Mouse (Mus musculus): Measurements from ENCODE around the gene Spz1. TPM values are rescaled to one million over a fixed set of nuclear protein-coding genes. Genes with fewer than 3 reads are reported as not detected.

Spz1 gene
- total RNA-seq, 2 experiments from 2014 or later = not detected

- ATAC-seq (replicated peaks; ENCODE audit: poor library complexity, severe bottlenecking) = no peak
Measured at GRCm38 (mm10) chr13:92584094-92584717, 8.2 kb upstream of the Spz1 start.

DNA sequence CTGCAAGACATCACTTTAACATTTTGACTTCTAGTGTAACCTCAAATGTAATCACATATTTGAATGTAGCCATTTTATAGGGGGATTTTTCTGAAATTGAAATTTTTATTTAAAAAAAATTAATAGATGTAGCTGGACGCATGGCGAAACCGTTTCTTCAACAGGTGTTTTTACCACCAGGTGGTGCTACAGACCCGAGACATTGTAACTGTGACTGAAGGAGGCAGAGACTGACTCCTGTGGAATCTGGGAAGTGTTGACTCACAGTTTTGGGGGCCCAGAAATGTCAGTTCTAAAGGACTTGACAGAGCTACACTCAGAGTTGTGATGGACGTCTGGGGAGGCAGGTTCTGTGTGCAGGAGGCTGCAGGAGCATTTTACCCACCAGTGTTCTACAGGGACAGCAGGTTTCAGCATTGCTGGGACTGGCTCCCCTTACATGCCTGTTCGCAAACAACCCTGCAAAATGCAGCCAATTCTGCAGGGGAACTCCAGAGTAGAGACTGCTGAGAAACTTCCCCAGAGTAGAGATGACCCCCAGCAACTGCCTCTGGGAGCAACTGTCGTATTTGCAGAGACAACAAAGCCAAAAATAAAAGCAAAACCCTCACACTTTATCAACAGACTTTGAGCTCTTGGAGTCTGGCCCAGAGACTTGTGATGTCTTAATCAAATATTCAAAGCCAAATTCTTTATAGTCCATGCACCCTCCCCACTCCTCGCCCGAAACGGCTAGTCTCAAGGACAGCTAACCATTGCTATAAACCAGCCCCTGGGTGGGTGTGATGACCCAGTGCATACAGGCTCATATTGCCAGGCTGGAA is 4.5 kb upstream of the Spz1 start:
- ATAC-seq (replicated peaks; ENCODE audit: poor library complexity, severe bottlenecking) = peak; percentile 66

DNA sequence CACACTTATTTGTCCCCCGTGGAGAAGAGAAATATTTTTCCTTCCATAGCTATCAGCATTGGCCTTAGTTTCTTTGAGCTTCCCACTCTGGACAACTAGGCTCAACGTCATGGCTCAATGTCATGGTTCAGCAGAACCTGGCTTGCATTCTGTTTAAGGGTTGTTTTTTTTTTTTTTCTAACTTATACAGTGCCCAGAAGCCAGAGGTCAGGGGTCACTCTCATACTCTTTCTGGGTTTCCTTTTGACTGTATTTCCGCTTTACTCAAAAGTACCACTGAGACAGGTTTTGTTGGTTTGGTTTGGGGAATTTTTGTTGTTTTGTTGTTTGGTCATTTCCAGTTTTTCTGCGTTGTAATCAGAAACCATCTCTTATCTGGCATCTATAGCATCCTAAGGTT is 2.2 kb upstream of the Spz1 start:
- ATAC-seq (replicated peaks; ENCODE audit: poor library complexity, severe bottlenecking) = no peak

- ATAC-seq (replicated peaks; ENCODE audit: poor library complexity, severe bottlenecking) = peak; percentile 80
Measured at GRCm38 (mm10) chr13:92576688-92577087, 716 bp upstream of the Spz1 start.

- no peak for ATAC-seq (replicated peaks; ENCODE audit: poor library complexity, severe bottlenecking)
Measured at GRCm38 (mm10) chr13:92559429-92559828, 16.5 kb downstream of the Spz1 start.

DNA sequence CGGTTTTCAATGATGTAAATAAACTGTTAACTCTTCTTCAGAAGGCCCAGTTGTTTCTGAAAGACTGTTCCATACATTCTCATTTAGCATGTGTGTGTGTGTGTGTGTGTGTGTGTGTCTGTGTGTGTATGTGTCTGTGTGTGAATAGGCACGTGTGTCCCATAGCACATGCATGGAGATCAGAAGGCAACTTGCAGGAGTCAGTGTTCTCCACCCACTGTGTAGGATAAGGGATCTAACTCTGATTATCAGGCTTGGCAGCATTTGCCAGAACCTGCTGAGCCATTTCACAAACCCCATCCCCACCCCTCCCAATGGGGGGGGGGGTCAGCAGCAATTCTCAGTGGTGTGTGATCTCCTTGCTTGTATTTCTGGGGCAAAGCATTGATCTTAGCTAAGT is 18.7 kb downstream of the Spz1 start:
- ATAC-seq (replicated peaks; ENCODE audit: poor library complexity, severe bottlenecking) = no peak

- no peak for ATAC-seq (replicated peaks; ENCODE audit: poor library complexity, severe bottlenecking)
Measured at GRCm38 (mm10) chr13:92556458-92557126, 19.4 kb downstream of the Spz1 start.

- no peak for ATAC-seq (replicated peaks; ENCODE audit: poor library complexity, severe bottlenecking)
Measured at GRCm38 (mm10) chr13:92547093-92547492, 28.9 kb downstream of the Spz1 start.

DNA sequence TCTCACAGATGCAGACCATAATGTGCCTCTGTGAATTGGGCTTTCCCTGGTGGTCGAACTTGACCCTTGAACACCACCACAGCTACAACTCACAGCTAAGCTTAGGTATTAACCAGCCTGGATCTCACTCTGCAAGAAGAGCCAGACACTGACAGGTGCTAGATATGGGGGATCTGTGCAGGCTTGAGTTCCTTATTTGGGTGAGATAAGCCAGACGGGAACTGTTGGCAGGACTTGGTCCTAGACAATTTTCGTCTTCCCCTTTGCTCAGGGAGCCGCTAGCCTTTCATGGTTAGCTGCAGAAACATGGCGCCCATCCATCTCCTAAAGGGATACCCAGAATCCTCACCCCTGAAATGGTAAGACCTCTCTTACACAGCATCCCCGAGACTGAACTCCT is 35.0 kb downstream of the Spz1 start:
- no peak for ATAC-seq (replicated peaks; ENCODE audit: poor library complexity, severe bottlenecking)

- ATAC-seq (replicated peaks; ENCODE audit: poor library complexity, severe bottlenecking) = no peak
Measured at GRCm38 (mm10) chr13:92539126-92539525, 36.8 kb downstream of the Spz1 start.

DNA sequence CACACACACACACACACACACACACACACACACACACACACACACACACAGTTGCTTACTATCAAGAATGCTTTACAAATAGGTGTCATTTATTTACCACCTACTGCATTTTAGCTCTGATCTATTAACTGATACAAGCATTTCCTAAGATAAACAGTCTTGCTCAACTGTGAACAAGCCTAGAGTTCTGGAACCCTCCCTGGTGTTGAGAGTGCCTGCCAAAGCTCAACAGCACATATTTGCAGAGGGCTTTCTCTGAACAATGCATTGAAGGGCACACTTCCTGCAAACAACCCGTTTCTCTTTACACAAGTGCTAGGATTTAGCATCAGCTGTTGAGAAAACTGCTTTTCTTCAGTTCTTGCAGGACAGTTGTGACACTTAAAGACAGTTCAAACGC is 42.2 kb downstream of the Spz1 start:
- ATAC-seq (replicated peaks; ENCODE audit: poor library complexity, severe bottlenecking) = no peak

DNA sequence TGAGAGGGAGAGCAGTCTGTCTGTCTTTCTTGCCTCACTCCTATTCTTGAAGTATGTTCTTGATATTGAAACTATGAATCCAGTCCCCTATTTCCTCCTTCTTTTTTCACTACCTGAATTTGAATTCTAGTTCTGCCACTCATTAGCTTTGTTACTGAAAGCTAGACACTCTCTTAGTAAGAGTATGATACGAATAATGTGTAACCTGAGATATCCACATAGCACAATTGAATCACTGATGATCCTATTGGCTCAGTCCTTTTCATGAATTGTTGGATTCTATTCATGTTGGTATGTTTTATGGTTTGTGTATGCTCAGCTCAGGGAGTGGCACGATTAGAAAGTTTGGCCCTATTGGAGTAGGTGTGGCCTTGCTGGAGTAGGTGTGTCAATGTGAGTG is 43.8 kb downstream of the Spz1 start:
- ATAC-seq (replicated peaks; ENCODE audit: poor library complexity, severe bottlenecking) = peak; percentile 31

- ATAC-seq (replicated peaks; ENCODE audit: poor library complexity, severe bottlenecking) = 0 out of 2 replicates have a peak, but pooled peaks have one; percentile 1
Measured at GRCm38 (mm10) chr13:92531237-92531636, 44.7 kb downstream of the Spz1 start.

DNA sequence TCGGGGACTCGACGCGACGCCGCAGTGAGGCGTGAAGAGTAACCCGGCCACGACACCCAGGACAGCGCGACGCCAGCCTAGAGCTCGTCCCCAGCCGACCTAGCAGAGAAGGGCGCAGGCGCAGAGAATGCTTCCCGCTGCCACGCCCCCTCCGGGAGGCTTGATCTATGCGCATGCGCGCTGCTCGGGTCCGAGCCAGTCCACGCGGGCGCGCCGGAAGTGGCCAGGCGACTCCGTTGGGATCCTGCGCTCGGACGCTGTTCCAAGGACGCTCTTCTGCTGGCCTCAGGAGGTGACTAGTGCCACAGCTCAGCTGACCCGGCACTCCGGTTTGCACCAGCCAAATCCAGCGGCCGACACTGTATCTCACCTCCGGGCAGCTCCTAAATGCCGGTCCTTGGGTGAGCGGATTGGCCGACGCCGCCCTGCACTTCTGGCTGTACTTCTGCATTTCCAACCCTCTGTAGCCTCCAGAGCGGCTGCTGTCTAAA is 45.2 kb downstream of the Spz1 start, which contains the start of gene Zfyve16:
TSS of gene Zfyve16 (minus strand) at position 148 of the 491 bp plus-strand sequence.
- ATAC-seq (replicated peaks; ENCODE audit: poor library complexity, severe bottlenecking) = peak; percentile 85

DNA sequence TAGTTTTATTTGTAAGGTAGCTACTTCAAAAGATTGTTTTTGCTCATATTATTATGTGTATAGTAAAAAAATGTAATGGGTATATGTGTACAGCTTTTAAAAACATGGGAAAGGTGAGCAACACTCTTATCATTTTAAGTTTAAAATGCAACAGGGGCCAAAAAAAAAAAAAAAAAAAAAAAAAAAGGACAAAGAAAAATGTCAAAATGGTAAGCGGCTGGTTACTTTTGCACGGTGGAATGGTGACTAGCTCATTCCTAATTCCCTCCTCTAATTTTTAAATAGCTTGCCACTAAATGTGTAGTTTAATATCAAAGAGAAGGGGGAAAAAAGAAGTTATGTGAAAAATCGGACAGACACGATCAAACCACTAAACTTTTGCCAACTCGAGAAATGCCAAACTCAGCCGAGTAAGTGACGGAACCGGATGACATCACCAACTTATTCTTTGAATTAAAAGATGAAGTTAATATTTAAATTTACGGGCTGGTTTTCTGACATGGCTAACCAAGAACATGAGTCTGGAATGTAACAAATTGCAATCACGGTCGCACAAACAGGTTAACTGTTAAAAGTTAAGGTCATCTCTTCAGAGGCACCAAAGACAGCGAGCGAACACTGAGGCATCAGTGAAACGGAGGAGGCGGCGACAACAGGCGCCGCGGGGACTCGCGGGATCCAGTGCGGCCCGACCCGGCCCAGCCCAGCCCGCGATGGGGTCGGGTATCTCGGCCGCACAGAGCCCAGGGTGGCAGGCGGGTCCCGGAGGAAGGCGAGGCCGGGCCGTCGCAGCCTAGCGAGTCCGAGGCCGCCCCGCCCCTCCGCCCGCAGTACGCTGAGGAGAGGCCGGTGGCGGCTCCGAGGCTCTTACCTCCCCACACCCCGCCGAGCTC is 45.9 kb downstream of the Spz1 start:
- ATAC-seq (replicated peaks; ENCODE audit: poor library complexity, severe bottlenecking) = no peak; the same call in 1 of the 2 replicates

Other genes starting within 250 kb of the Spz1 start
- 20.6 and 25.4 TPM in 2 replicates for gene Dhfr, start 221.4 kb downstream of the Spz1 start, total RNA-seq (2014; fragmentation: Nextera tagmentation)
- 26.5 and 26.9 TPM in 2 replicates for gene Dhfr, start 221.4 kb downstream of the Spz1 start, total RNA-seq (2017)
- 42.4 and 53.1 TPM in 2 replicates for gene Msh3, start 221.2 kb downstream of the Spz1 start, total RNA-seq (2014; fragmentation: Nextera tagmentation)
- 41.4 and 48.1 TPM in 2 replicates for gene Msh3, start 221.2 kb downstream of the Spz1 start, total RNA-seq (2017)
- not detected in 2 replicates for gene Ankrd34b, start 150.3 kb downstream of the Spz1 start, total RNA-seq (2014; fragmentation: Nextera tagmentation)
- not detected in 2 replicates for gene Ankrd34b, start 150.3 kb downstream of the Spz1 start, total RNA-seq (2017)
- gene Fam151b, start 92.2 kb downstream of the Spz1 start, total RNA-seq (2014; fragmentation: Nextera tagmentation) = 4.8 and 5.5 TPM in 2 replicates
- 6.0 and 8.2 TPM in 2 replicates for gene Fam151b, start 92.2 kb downstream of the Spz1 start, total RNA-seq (2017)
- gene Zfyve16, start 45.3 kb downstream of the Spz1 start, total RNA-seq (2014; fragmentation: Nextera tagmentation) = 2.7 and 7.9 TPM in 2 replicates
- 4.2 and 5.8 TPM in 2 replicates for gene Zfyve16, start 45.3 kb downstream of the Spz1 start, total RNA-seq (2017)
- gene Serinc5, start 34.9 kb upstream of the Spz1 start, total RNA-seq (2014; fragmentation: Nextera tagmentation) = 3.9 and 8.7 TPM in 2 replicates
- gene Serinc5, start 34.9 kb upstream of the Spz1 start, total RNA-seq (2017) = 4.1 and 5.5 TPM in 2 replicates
- gene Thbs4, start 218.6 kb upstream of the Spz1 start, total RNA-seq (2014; fragmentation: Nextera tagmentation) = not detected in 2 replicates
- gene Thbs4, start 218.6 kb upstream of the Spz1 start, total RNA-seq (2017) = not detected in 2 replicates

Data from granulocyte monocyte progenitor cell, adult 5-6 weeks (primary cell).